Mouse (Mus musculus) embryonic facial prominence, embryonic 15.5 days (tissue): ENCODE measurements at regions not wholly inside any gene's neighbourhood (a gene's known extent, or its start where the extent isn't known, plus 50 kb on each side); places are given as distances from the start of the nearest gene placed in this dataset.

Experiments used
- ATAC-seq: fragments of 200-750 bp; cut with Nextera tagmentation; 2 replicates; pipeline ENCODE4 v1.8.0; 2017; ENCODE audit warnings: low read depth, moderate TSS enrichment; ENCODE audit not compliant: insufficient number of reproducible peaks, low FRiP score, low TSS enrichment
- H3K27ac ChIP-seq: fragments of 300-500 bp; sonication (generic); replicated peaks from 2 replicates; pipeline ENCODE4 v1.5.1; 2015; ENCODE audit warnings: mild to moderate bottlenecking, inconsistent platforms
- H3K27me3 ChIP-seq: fragments of 300-500 bp; sonication (generic); 2 replicates; pipeline ENCODE4 v1.6.1; 2015; ENCODE audit warnings: inconsistent platforms
- H3K36me3 ChIP-seq: fragments of 300-500 bp; sonication (generic); 2 replicates; pipeline ENCODE4 v1.6.1; 2015; ENCODE audit warnings: mild to moderate bottlenecking, inconsistent platforms
- H3K4me1 ChIP-seq: fragments of 300-500 bp; sonication (generic); 2 replicates; pipeline ENCODE4 v1.6.1; 2015; ENCODE audit warnings: inconsistent platforms
- H3K4me2 ChIP-seq: fragments of 300-500 bp; sonication (generic); replicated peaks from 2 replicates; pipeline ENCODE4 v1.6.1; 2015; ENCODE audit warnings: mild to moderate bottlenecking, inconsistent platforms
- H3K4me3 ChIP-seq: fragments of 300-500 bp; sonication (generic); replicated peaks from 2 replicates; pipeline ENCODE4 v1.5.1; 2015; ENCODE audit warnings: mild to moderate bottlenecking, inconsistent platforms
- H3K9ac ChIP-seq: fragments of 300-500 bp; sonication (generic); 2 replicates; pipeline ENCODE4 v1.6.1; 2015; ENCODE audit warnings: inconsistent platforms
- H3K9me3 ChIP-seq: fragments of 300-500 bp; sonication (generic); replicated peaks from 2 replicates; pipeline ENCODE4 v1.6.1; 2016; ENCODE audit warnings: inconsistent platforms
- WGBS: fragments of 180-500 bp; shearing (Covaris S2); methylation state at CpG from one replicate; pipeline ENCODE4 v1.1.7; 2015; 5-methylcytosine and 5-hydroxymethylcytosine counted together

- WGBS: 94% methylated on average over 1 of the region's 1 CpGs
- no peak overlapping the region for H3K9ac ChIP-seq
- H3K36me3 ChIP-seq: no peaks in the 10 kb centered on the region
- H3K27me3 ChIP-seq: 0 out of 2 replicates have a peak, but pooled peaks cover 4% of the 10 kb centered on the region
- no peaks in the 10 kb centered on the region for H3K9me3 ChIP-seq
- H3K27ac ChIP-seq: no peak overlapping the region
- ATAC-seq: no peak
- no peaks in the 10 kb centered on the region for H3K4me1 ChIP-seq
- H3K4me3 ChIP-seq: no peak overlapping the region
- H3K4me2 ChIP-seq: no peak overlapping the region
These were observed 442.1 kb downstream of the Etnk1 start for GRCm38 (mm10) chr6:143609100-143609499.

GRCm38 (mm10) chr6:143612966-143613365 lies 445.9 kb downstream of the Etnk1 start:
- H3K27me3 ChIP-seq: no peaks in the 10 kb centered on the region
- whole genome bisulfite sequencing: 68% methylated on average over 10 of the region's 10 CpGs
- no peak overlapping the region for H3K27ac ChIP-seq

GRCm38 (mm10) chr6:143614431-143614987 lies 447.5 kb downstream of the Etnk1 start:
- no peak overlapping the region for H3K27ac ChIP-seq
- no peaks in the 10 kb centered on the region for H3K36me3 ChIP-seq
- no peak overlapping the region for H3K4me3 ChIP-seq
- no peaks in the 10 kb centered on the region for H3K9me3 ChIP-seq
- ATAC-seq: no peak
- no peaks in the 10 kb centered on the region for H3K27me3 ChIP-seq
- no peaks in the 10 kb centered on the region for H3K4me1 ChIP-seq
- no peak overlapping the region for H3K4me2 ChIP-seq
- no peak overlapping the region for H3K9ac ChIP-seq
- 61% methylated on average over 11 of the region's 11 CpGs for WGBS

More at GRCm38 (mm10) chr6:143612966-143613365, 445.9 kb downstream of the Etnk1 start:
- Histone ChIP-seq H3K9me3 (no peaks in the 10 kb centered on the region), H3K4me2 (no peak overlapping the region), H3K9ac (no peak overlapping the region), H3K4me1 (no peaks in the 10 kb centered on the region), H3K4me3 (no peak overlapping the region), H3K36me3 (no peaks in the 10 kb centered on the region)
- ATAC-seq: no peak

GRCm38 (mm10) chr6:143615361-143615760 lies 448.3 kb downstream of the Etnk1 start:
- no peaks in the 10 kb centered on the region for H3K27me3 ChIP-seq
- 73% methylated on average over 8 of the region's 8 CpGs for WGBS
- no peak overlapping the region for H3K27ac ChIP-seq
- no peaks in the 10 kb centered on the region for H3K4me1 ChIP-seq
- ATAC-seq: no peak
- H3K36me3 ChIP-seq: no peaks in the 10 kb centered on the region
- no peaks in the 10 kb centered on the region for H3K9me3 ChIP-seq
- H3K4me2 ChIP-seq: no peak overlapping the region
- H3K4me3 ChIP-seq: no peak overlapping the region
- no peak overlapping the region for H3K9ac ChIP-seq

- no peak overlapping the region for H3K4me3 ChIP-seq
- no peaks in the 10 kb centered on the region for H3K4me1 ChIP-seq
- 91% methylated on average over 4 of the region's 4 CpGs for WGBS
- no peak overlapping the region for H3K27ac ChIP-seq
- no peaks in the 10 kb centered on the region for H3K27me3 ChIP-seq
- H3K9me3 ChIP-seq: no peaks in the 10 kb centered on the region
- no peak overlapping the region for H3K9ac ChIP-seq
- ATAC-seq: no peak
- no peaks in the 10 kb centered on the region for H3K36me3 ChIP-seq
- no peak overlapping the region for H3K4me2 ChIP-seq
These were observed 449.4 kb downstream of the Etnk1 start for GRCm38 (mm10) chr6:143616386-143616785.

GRCm38 (mm10) chr6:143618558-143618957 lies 451.5 kb downstream of the Etnk1 start:
- no peak for ATAC-seq
- Histone ChIP-seq H3K4me1 (no peaks in the 10 kb centered on the region), H3K9me3 (no peaks in the 10 kb centered on the region), H3K9ac (no peak overlapping the region), H3K27ac (no peak overlapping the region), H3K36me3 (no peaks in the 10 kb centered on the region), H3K4me2 (no peak overlapping the region), H3K27me3 (no peaks in the 10 kb centered on the region), H3K4me3 (no peak overlapping the region)
- WGBS: 59% methylated on average over 10 of the region's 10 CpGs

- no peak for ATAC-seq
- H3K27me3 ChIP-seq: no peaks in the 10 kb centered on the region
- H3K9me3 ChIP-seq: no peaks in the 10 kb centered on the region
- no peak overlapping the region for H3K27ac ChIP-seq
- H3K4me3 ChIP-seq: no peak overlapping the region
- WGBS: 71% methylated on average over 2 of the region's 2 CpGs
- no peaks in the 10 kb centered on the region for H3K4me1 ChIP-seq
- H3K36me3 ChIP-seq: no peaks in the 10 kb centered on the region
- no peak overlapping the region for H3K9ac ChIP-seq
- H3K4me2 ChIP-seq: no peak overlapping the region
These were observed 453.6 kb downstream of the Etnk1 start for GRCm38 (mm10) chr6:143620583-143620982.

- no peaks in the 10 kb centered on the region for H3K27me3 ChIP-seq
- no peak overlapping the region for H3K9ac ChIP-seq
- no peak for ATAC-seq
- H3K27ac ChIP-seq: no peak overlapping the region
- H3K4me2 ChIP-seq: no peak overlapping the region
- H3K4me1 ChIP-seq: no peaks in the 10 kb centered on the region
- 67% methylated on average over 2 of the region's 2 CpGs for WGBS
- H3K36me3 ChIP-seq: no peaks in the 10 kb centered on the region
- no peaks in the 10 kb centered on the region for H3K9me3 ChIP-seq
- H3K4me3 ChIP-seq: no peak overlapping the region
These were observed 455.1 kb downstream of the Etnk1 start for GRCm38 (mm10) chr6:143622161-143622560.

GRCm38 (mm10) chr6:143624901-143625300 lies 457.9 kb downstream of the Etnk1 start:
- Histone ChIP-seq H3K4me3 (no peak overlapping the region), H3K4me1 (no peaks in the 10 kb centered on the region), H3K36me3 (no peaks in the 10 kb centered on the region), H3K9me3 (no peaks in the 10 kb centered on the region), H3K27ac (no peak overlapping the region), H3K27me3 (no peaks in the 10 kb centered on the region), H3K9ac (no peak overlapping the region), H3K4me2 (no peak overlapping the region)
- WGBS: 73% methylated on average over 3 of the region's 3 CpGs
- ATAC-seq: no peak

- H3K27ac ChIP-seq: no peak overlapping the region
- no peak for ATAC-seq
- H3K27me3 ChIP-seq: no peaks in the 10 kb centered on the region
- H3K4me1 ChIP-seq: no peaks in the 10 kb centered on the region
- H3K36me3 ChIP-seq: no peaks in the 10 kb centered on the region
- H3K9ac ChIP-seq: no peak overlapping the region
- WGBS: 58% methylated on average over 7 of the region's 7 CpGs
- H3K4me2 ChIP-seq: no peak overlapping the region
- H3K4me3 ChIP-seq: no peak overlapping the region
- no peaks in the 10 kb centered on the region for H3K9me3 ChIP-seq
These were observed 464.6 kb downstream of the Etnk1 start for GRCm38 (mm10) chr6:143631581-143631980.

- no peaks in the 10 kb centered on the region for H3K36me3 ChIP-seq
- 77% methylated on average over 6 of the region's 6 CpGs for WGBS
- H3K27me3 ChIP-seq: no peaks in the 10 kb centered on the region
- no peaks in the 10 kb centered on the region for H3K4me1 ChIP-seq
- no peak overlapping the region for H3K27ac ChIP-seq
- H3K9me3 ChIP-seq: no peaks in the 10 kb centered on the region
- H3K4me3 ChIP-seq: no peak overlapping the region
- H3K4me2 ChIP-seq: no peak overlapping the region
- ATAC-seq: no peak
- H3K9ac ChIP-seq: no peak overlapping the region
These were observed 466.7 kb downstream of the Etnk1 start for GRCm38 (mm10) chr6:143633710-143634109.

GRCm38 (mm10) chr6:143634334-143634733 lies 467.3 kb downstream of the Etnk1 start:
- H3K36me3 ChIP-seq: no peaks in the 10 kb centered on the region
- no peaks in the 10 kb centered on the region for H3K4me1 ChIP-seq
- WGBS: 68% methylated on average over 10 of the region's 10 CpGs

More at GRCm38 (mm10) chr6:143634334-143634733, 467.3 kb downstream of the Etnk1 start:
- no peak for ATAC-seq
- H3K4me3 ChIP-seq: no peak overlapping the region
- H3K27me3 ChIP-seq: no peaks in the 10 kb centered on the region
- H3K4me2 ChIP-seq: no peak overlapping the region
- no peak overlapping the region for H3K27ac ChIP-seq
- H3K9me3 ChIP-seq: no peaks in the 10 kb centered on the region
- no peak overlapping the region for H3K9ac ChIP-seq
